19 mouse cellular contexts compared by ENCODE assay signal in genomic region chr10:102594306-102594705, GRCm38 (mm10).
DNase-seq lines count a peak whose midpoint lies in the region; ATAC-seq and TF ChIP-seq lines count a peak whose summit lies in the region.
"Had no signal": no experiment of that assay in that cellular context is flagged by ENCODE, and none has a peak within 500 bp of the region (broad histone marks: within the 10 kb centered on the region; RNA-seq: fewer than 3 reads in every experiment).

No protein-coding gene starts in this region.

- no peak overlapping the region for H3K4me3 ChIP-seq in forebrain, embryonic 13.5 days
- no peak overlapping the region for H3K4me3 ChIP-seq in forebrain, embryonic 12.5 days (replicated peaks)
- no peak overlapping the region for H3K4me3 ChIP-seq in left cerebral cortex, adult 2 months
- H3K4me3 ChIP-seq in forebrain, embryonic 16.5 days (replicated peaks; ENCODE audit: low read length): no peak overlapping the region
- no peak overlapping the region for H3K4me3 ChIP-seq in kidney, adult 2 months (ENCODE audit: insufficient read depth, low read depth, low read length)
- H3K4me3 ChIP-seq: heart, embryonic 13.5 days; layer of hippocampus, adult 2 months; limb, embryonic 15.5 days; midbrain, embryonic 13.5 days had no signal

- DNase-seq in left cerebral cortex, postnatal 14 days (ENCODE audit: low spot score in 2 of 2): peak; percentile 7 to 58
- DNase-seq in left cerebral cortex, adult 2 months (ENCODE audit: extremely low spot score in 1 of 2, low spot score in 2 of 2): no peak
- DNase-seq in telencephalon, adult 2 months (ENCODE audit: low read depth, low spot score): peak; percentile 57
- no peak for DNase-seq in kidney, adult 2 months
- DNase-seq in liver: no peak
- DNase-seq: adrenal gland, postnatal 14 days; cerebellum, adult 9-11 months; kidney, adult 8-10 months; lung, adult 2 months; thymus, adult 2 months had no signal

- ATAC-seq in forebrain, embryonic 13.5 days: peak; percentile 87
- ATAC-seq in forebrain, embryonic 12.5 days (ENCODE audit: low FRiP score): no peak
- peak; percentile 95 for ATAC-seq in forebrain, embryonic 16.5 days
- ATAC-seq: midbrain, embryonic 13.5 days had no signal

- no peaks in the 10 kb centered on the region for H3K4me1 ChIP-seq in forebrain, embryonic 13.5 days
- no peaks in the 10 kb centered on the region for H3K4me1 ChIP-seq in forebrain, embryonic 12.5 days
- H3K4me1 ChIP-seq in forebrain, embryonic 16.5 days (replicated peaks; ENCODE audit: control insufficient read depth, insufficient read depth, low read length): no peaks in the 10 kb centered on the region
- no peaks in the 10 kb centered on the region for H3K4me1 ChIP-seq in kidney, adult 2 months (ENCODE audit: control insufficient read depth, insufficient read depth, low read length)
- H3K4me1 ChIP-seq: heart, embryonic 13.5 days; limb, embryonic 15.5 days; midbrain, embryonic 13.5 days had no signal

- H3K4me2 ChIP-seq in forebrain, embryonic 13.5 days: no peak overlapping the region
- no peak overlapping the region for H3K4me2 ChIP-seq in forebrain, embryonic 12.5 days
- no peak overlapping the region for H3K4me2 ChIP-seq in forebrain, embryonic 16.5 days (ENCODE audit: low read length)
- H3K4me2 ChIP-seq: heart, embryonic 13.5 days; limb, embryonic 15.5 days; midbrain, embryonic 13.5 days had no signal

- no peaks in the 10 kb centered on the region for H3K9me3 ChIP-seq in forebrain, embryonic 13.5 days (replicated peaks)
- no peaks in the 10 kb centered on the region for H3K9me3 ChIP-seq in forebrain, embryonic 12.5 days
- H3K9me3 ChIP-seq in forebrain, embryonic 16.5 days (ENCODE audit: control insufficient read depth, low read length): no peaks in the 10 kb centered on the region
- H3K9me3 ChIP-seq: heart, embryonic 13.5 days; limb, embryonic 15.5 days; midbrain, embryonic 13.5 days had no signal

- TF ChIP-seq CTCF in left cerebral cortex, adult 2 months (IDR thresholded peaks at IDR 0.05): no peak
- TF ChIP-seq CTCF in kidney, adult 2 months (conservative IDR thresholded peaks at IDR 0.05; ENCODE audit: insufficient read depth, insufficient read length, low read depth, low read length): no peak

- H3K36me3 ChIP-seq in forebrain, embryonic 13.5 days (ENCODE audit: poor library complexity, severe bottlenecking): no peaks in the 10 kb centered on the region
- H3K36me3 ChIP-seq in forebrain, embryonic 12.5 days (replicated peaks): no peaks in the 10 kb centered on the region
- H3K36me3 ChIP-seq in forebrain, embryonic 16.5 days (ENCODE audit: control insufficient read depth, insufficient read depth): no peaks in the 10 kb centered on the region
- no peaks in the 10 kb centered on the region for H3K36me3 ChIP-seq in kidney, adult 2 months (ENCODE audit: control insufficient read depth, insufficient read depth, low read length)
- H3K36me3 ChIP-seq: heart, embryonic 13.5 days; limb, embryonic 15.5 days; midbrain, embryonic 13.5 days had no signal

- no peak overlapping the region for H3K9ac ChIP-seq in forebrain, embryonic 13.5 days
- no peak overlapping the region for H3K9ac ChIP-seq in forebrain, embryonic 12.5 days
- no peak overlapping the region for H3K9ac ChIP-seq in forebrain, embryonic 16.5 days (replicated peaks; ENCODE audit: low read depth, low read length)
- H3K9ac ChIP-seq: heart, embryonic 13.5 days; limb, embryonic 15.5 days; midbrain, embryonic 13.5 days had no signal

- intact Hi-C loops in left cerebral cortex, postnatal 14 days (cut with DNase I): no loop called here
- intact Hi-C loops in left cerebral cortex, adult 2 months (cut with DNase I): no loop called here

- no peak for TF ChIP-seq POLR2A in kidney, adult 2 months (IDR thresholded peaks at IDR 0.05; ENCODE audit: low read depth, low read length)

- H3K27ac ChIP-seq in forebrain, embryonic 13.5 days: no peak overlapping the region
- H3K27ac ChIP-seq in forebrain, embryonic 12.5 days: no peak overlapping the region
- no peak overlapping the region for H3K27ac ChIP-seq in left cerebral cortex, adult 2 months
- H3K27ac ChIP-seq in forebrain, embryonic 16.5 days (ENCODE audit: low read length): no peak overlapping the region
- no peak overlapping the region for H3K27ac ChIP-seq in kidney, adult 2 months (ENCODE audit: insufficient read depth, low read depth, low read length)
- H3K27ac ChIP-seq: heart, embryonic 13.5 days; layer of hippocampus, adult 2 months; limb, embryonic 15.5 days; macrophage; midbrain, embryonic 13.5 days had no signal

- 86% methylated on average over 2 of the region's 2 CpGs for WGBS in forebrain, embryonic 13.5 days
- WGBS in forebrain, embryonic 12.5 days: 79% methylated on average over 2 of the region's 2 CpGs
- WGBS in forebrain, embryonic 16.5 days: 74% methylated on average over 2 of the region's 2 CpGs
- 87% methylated on average over 2 of the region's 2 CpGs for WGBS in kidney, adult 2 months

- no peaks in the 10 kb centered on the region for H3K27me3 ChIP-seq in forebrain, embryonic 13.5 days
- H3K27me3 ChIP-seq in forebrain, embryonic 12.5 days: no peaks in the 10 kb centered on the region
- no peaks in the 10 kb centered on the region for H3K27me3 ChIP-seq in forebrain, embryonic 16.5 days (replicated peaks; ENCODE audit: control insufficient read depth, insufficient read depth, low read length)
- H3K27me3 ChIP-seq in kidney, adult 2 months (replicated peaks; ENCODE audit: control insufficient read depth, insufficient read depth, low read length): no peaks in the 10 kb centered on the region
- H3K27me3 ChIP-seq: CH12.LX; heart, embryonic 13.5 days; limb, embryonic 15.5 days; midbrain, embryonic 13.5 days had no signal

Comparison
In these comparisons a context has a peak if more than half of its experiments do, and no peak if none do; other contexts are left out.
1. DNase-seq: peak in left cerebral cortex, postnatal 14 days (2 of 2) and telencephalon, adult 2 months (single experiment); none in left cerebral cortex, adult 2 months (0 of 2), kidney, adult 2 months (single experiment) and liver (single experiment).